Mouse (Mus musculus): Measurements from ENCODE around the gene Efcab1.

The Efcab1 gene

DNA sequence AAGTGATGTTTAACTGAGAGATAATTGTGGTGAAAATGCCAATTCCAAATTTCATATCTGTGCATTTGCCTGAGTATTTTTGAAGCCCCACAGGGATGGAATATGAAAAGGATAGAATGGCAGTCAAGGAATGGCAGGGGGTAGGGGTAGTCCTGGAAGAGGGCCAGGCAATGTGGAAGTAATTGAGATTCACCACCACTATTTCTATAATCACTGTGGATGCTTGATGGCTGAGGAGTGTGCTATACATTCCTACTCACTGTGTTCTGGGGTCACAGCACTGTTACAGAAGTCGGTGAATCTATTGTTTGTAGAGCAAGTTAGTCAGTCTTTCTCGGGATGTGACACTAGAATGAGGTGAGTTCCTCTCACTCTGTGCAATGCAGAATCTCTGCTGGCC lies 108.3 kb downstream of the Efcab1 start:
- DNase-seq (ENCODE audit: low spot score): no peak
